Mouse (Mus musculus) myocyte (in vitro differentiated cells): ENCODE results near the gene Ssna1. TPM values are rescaled to one million over a fixed set of nuclear protein-coding genes. Genes with fewer than 3 reads are reported as not detected.

ENCODE experiments used
- H3K27me3 ChIP-seq: one replicate; pipeline ENCODE4 v1.6.1; 2011; ENCODE audit not compliant: control insufficient read depth, insufficient read depth, insufficient read length
- H3K36me3 ChIP-seq: one replicate; pipeline ENCODE4 v1.6.1; 2011; ENCODE audit not compliant: control insufficient read depth, insufficient read depth
- H3K4me2 ChIP-seq: one replicate; pipeline ENCODE4 v1.6.1; 2011; ENCODE audit warnings: low read depth, control low read depth
- H3K4me3 ChIP-seq: one replicate; pipeline ENCODE4 v1.5.1; 2011; ENCODE audit warnings: mild to moderate bottlenecking, control low read depth, moderate library complexity
- H3K79me2 ChIP-seq: one replicate; pipeline ENCODE4 v1.6.1; 2011; ENCODE audit not compliant: control insufficient read depth, insufficient read depth
- H3ac ChIP-seq: one replicate; pipeline ENCODE4 v1.6.1; 2011; ENCODE audit not compliant: control insufficient read depth, insufficient read length
- CEBPB ChIP-seq: IDR thresholded peaks from 2 replicates; pipeline ENCODE4 v1.6.1; 2011; ENCODE audit warnings: mild to moderate bottlenecking, moderate library complexity; ENCODE audit not compliant: poor library complexity, insufficient read depth, severe bottlenecking
- E2F4 ChIP-seq: IDR thresholded peaks from one replicate; pipeline ENCODE4 v1.6.1; 2011; ENCODE audit warnings: mild to moderate bottlenecking, control low read depth, moderate library complexity; ENCODE audit not compliant: insufficient read depth
- MAX ChIP-seq: IDR thresholded peaks from one replicate; pipeline ENCODE4 v1.6.1; 2011; ENCODE audit warnings: low read depth, mild to moderate bottlenecking, control low read depth
- MYOD1 ChIP-seq, 3 experiments: IDR thresholded peaks; one replicate each; pipeline ENCODE4 v1.6.1; 2011; ENCODE audit warnings: control low read depth in 2 of 3, low read depth in 2 of 3, mild to moderate bottlenecking in 2 of 3, moderate library complexity in 1 of 3; ENCODE audit not compliant: insufficient read length in 2 of 3, control insufficient read depth in 1 of 3
- MYOG ChIP-seq, 3 experiments: IDR thresholded peaks; one replicate each; pipeline ENCODE4 v1.6.1; 2011; ENCODE audit warnings: control low read depth in 2 of 3, low read depth in 2 of 3, mild to moderate bottlenecking in 2 of 3; ENCODE audit not compliant: insufficient read length in 2 of 3, control insufficient read depth in 1 of 3, insufficient read depth in 1 of 3
- POLR2A ChIP-seq: IDR thresholded peaks from one replicate; pipeline ENCODE4 v1.6.1; 2011; ENCODE audit warnings: low read depth, mild to moderate bottlenecking, control low read depth, moderate library complexity; ENCODE audit not compliant: insufficient read length
- POLR2AphosphoS2 ChIP-seq: IDR thresholded peaks from one replicate; pipeline ENCODE4 v1.6.1; 2011; ENCODE audit warnings: low read depth, control low read depth; ENCODE audit not compliant: insufficient read length
- REST ChIP-seq: IDR thresholded peaks from one replicate; pipeline ENCODE4 v1.6.1; 2011; ENCODE audit warnings: mild to moderate bottlenecking, control low read depth, moderate library complexity; ENCODE audit not compliant: insufficient read depth, insufficient read length
- SRF ChIP-seq: IDR thresholded peaks from one replicate; pipeline ENCODE4 v1.6.1; 2011; ENCODE audit warnings: low read depth; ENCODE audit not compliant: control insufficient read depth, insufficient read length
- TCF12 ChIP-seq: IDR thresholded peaks from one replicate; pipeline ENCODE4 v1.6.1; 2011; ENCODE audit warnings: mild to moderate bottlenecking, control low read depth; ENCODE audit not compliant: poor library complexity, insufficient read depth, severe bottlenecking
- TCF3 ChIP-seq: IDR thresholded peaks from one replicate; pipeline ENCODE4 v1.6.1; 2011; ENCODE audit warnings: low read depth, control low read depth; ENCODE audit not compliant: insufficient read length
- USF1 ChIP-seq: IDR thresholded peaks from one replicate; pipeline ENCODE4 v1.6.1; 2011; ENCODE audit warnings: low read depth, mild to moderate bottlenecking, control low read depth, moderate library complexity
- polyA plus RNA-seq: library from polyadenylated mRNA; unstranded; fragments of >200 nt; fragmentation: generic; extraction: Trizol; gene quantifications from one replicate; pipeline ENCODE4 v1.2.1, GENCODE M21; 2012; ENCODE audit warnings: missing spikeins

Gene Ssna1
- polyA plus RNA-seq, 1 experiment, result 106 TPM

GRCm38 (mm10) chr2:25286837-25287636, 14.8 kb upstream of the Ssna1 start:
- Histone ChIP-seq H3K79me2 (no peaks in the 10 kb centered on the region), H3ac (no peak overlapping the region), H3K36me3 (peaks cover 25% of the 10 kb centered on the region), H3K27me3 (peaks cover 24% of the 10 kb centered on the region), H3K4me2 (peak overlapping the region; percentile 27), H3K4me3 (no peak overlapping the region)
- TF ChIP-seq MYOG (IDR thresholded peaks at IDR 0.05; ENCODE audit: control insufficient read depth in 1 of 3, insufficient read depth in 1 of 3, insufficient read length in 2 of 3, low read depth in 2 of 3), result peak in 1 of 3 experiments; percentile 73
- peak; percentile 24 for TF ChIP-seq POLR2AphosphoS2
- no peak for TF ChIP-seq POLR2A

GRCm38 (mm10) chr2:25286314-25286713, 14.1 kb upstream of the Ssna1 start:
- no peaks in the 10 kb centered on the region for H3K79me2 ChIP-seq

GRCm38 (mm10) chr2:25285551-25285950, 13.3 kb upstream of the Ssna1 start:
- Histone ChIP-seq H3K4me2 (no peak overlapping the region), H3ac (no peak overlapping the region), H3K4me3 (no peak overlapping the region), H3K36me3 (peaks cover 27% of the 10 kb centered on the region), H3K79me2 (no peaks in the 10 kb centered on the region), H3K27me3 (peaks cover 9% of the 10 kb centered on the region)
- no peak for TF ChIP-seq SRF

More at GRCm38 (mm10) chr2:25286314-25286713, 14.1 kb upstream of the Ssna1 start:
- Histone ChIP-seq H3K27me3 (peaks cover 17% of the 10 kb centered on the region), H3K4me3 (no peak overlapping the region), H3ac (no peak overlapping the region), H3K4me2 (no peak overlapping the region), H3K36me3 (peaks cover 27% of the 10 kb centered on the region)
- TF ChIP-seq POLR2A (no peak), MYOG (IDR thresholded peaks at IDR 0.05; ENCODE audit: control insufficient read depth in 1 of 3, insufficient read depth in 1 of 3, insufficient read length in 2 of 3, low read depth in 2 of 3) (peak in 1 of 3 experiments; percentile 45), REST (no peak), MYOD1 (IDR thresholded peaks at IDR 0.05; ENCODE audit: control insufficient read depth in 1 of 3, insufficient read length in 2 of 3, low read depth in 2 of 3) (no peak), MAX (no peak), CEBPB (no peak), E2F4 (no peak), USF1 (no peak), SRF (no peak)

- H3K27me3 ChIP-seq, result no peaks in the 10 kb centered on the region
- H3ac ChIP-seq, result no peak overlapping the region
- TF ChIP-seq POLR2AphosphoS2 (no peak), USF1 (no peak), TCF12 (no peak), TCF3 (no peak), MAX (no peak), SRF (no peak)
- peaks cover 47% of the 10 kb centered on the region for H3K36me3 ChIP-seq
- no peak overlapping the region for H3K4me3 ChIP-seq
- peaks cover 8% of the 10 kb centered on the region for H3K79me2 ChIP-seq
- no peak overlapping the region for H3K4me2 ChIP-seq
Measured at GRCm38 (mm10) chr2:25278928-25279882, 7.0 kb upstream of the Ssna1 start.

GRCm38 (mm10) chr2:25273010-25273409, 772 bp upstream of the Ssna1 start:
- Histone ChIP-seq H3K27me3 (no peaks in the 10 kb centered on the region), H3K4me2 (peak overlapping the region; percentile 81), H3ac (peak overlapping the region; percentile 52), H3K36me3 (peaks cover 17% of the 10 kb centered on the region), H3K79me2 (peaks cover 45% of the 10 kb centered on the region), H3K4me3 (peak overlapping the region; percentile 90)
- TF ChIP-seq SRF (no peak), CEBPB (no peak), TCF12 (no peak), E2F4 (no peak), TCF3 (no peak), REST (no peak), POLR2A (no peak), MYOG (IDR thresholded peaks at IDR 0.05; ENCODE audit: control insufficient read depth in 1 of 3, insufficient read depth in 1 of 3, insufficient read length in 2 of 3, low read depth in 2 of 3) (no peak), USF1 (no peak), POLR2AphosphoS2 (no peak)
